Mouse (Mus musculus) forebrain, postnatal 0 days (tissue): ENCODE data around the gene Chd5. TPM values are rescaled to one million over a fixed set of nuclear protein-coding genes. Genes with fewer than 3 reads are reported as not detected.
A peak's percentile ranks its signal among the peaks of the same experiment; 100 is the strongest.

Experiments
- ATAC-seq: fragments of 200-750 bp; cut with Nextera tagmentation; 2 replicates; pipeline ENCODE4 v1.8.0; 2017; ENCODE audit warnings: mild to moderate bottlenecking, moderate library complexity
- DNase-seq: peaks from one replicate; pipeline ENCODE4 v3.0.0-alpha.2; 2015
- H3K27ac ChIP-seq: fragments of 300-500 bp; sonication (generic); 2 replicates; pipeline ENCODE4 v1.5.1; 2014; ENCODE audit warnings: low read depth, mild to moderate bottlenecking, antibody characterized with exemption, low read length, moderate library complexity, mixed read lengths
- H3K27me3 ChIP-seq: fragments of 300-500 bp; sonication (generic); 2 replicates; pipeline ENCODE4 v1.6.1; 2014; ENCODE audit warnings: mild to moderate bottlenecking, low read length, mixed read lengths; ENCODE audit not compliant: insufficient read depth
- H3K36me3 ChIP-seq: fragments of 300-500 bp; sonication (generic); 2 replicates; pipeline ENCODE4 v1.6.1; 2014; ENCODE audit warnings: mild to moderate bottlenecking, moderate library complexity; ENCODE audit not compliant: insufficient read depth
- H3K4me1 ChIP-seq: fragments of 300-500 bp; sonication (generic); 2 replicates; pipeline ENCODE4 v1.6.1; 2014; ENCODE audit warnings: antibody characterized with exemption; ENCODE audit not compliant: insufficient read depth
- H3K4me2 ChIP-seq: fragments of 300-500 bp; sonication (generic); 2 replicates; pipeline ENCODE4 v1.6.1; 2014; ENCODE audit warnings: low read depth, mild to moderate bottlenecking, moderate library complexity
- H3K4me3 ChIP-seq: fragments of 300-500 bp; sonication (generic); 2 replicates; pipeline ENCODE4 v1.5.1; 2014; ENCODE audit warnings: low read depth, low read length, mixed read lengths
- H3K9ac ChIP-seq: fragments of 300-500 bp; sonication (generic); 2 replicates; pipeline ENCODE4 v1.6.1; 2014; ENCODE audit warnings: mild to moderate bottlenecking
- H3K9me3 ChIP-seq: fragments of 300-500 bp; sonication (generic); 2 replicates; pipeline ENCODE4 v1.6.1; 2016; ENCODE audit warnings: low read length
- CTCF ChIP-seq: sonication (generic); IDR thresholded peaks from 2 replicates; pipeline ENCODE4 v1.5.1; 2016; ENCODE audit warnings: antibody characterized with exemption, control low read depth, low read depth
- whole genome bisulfite sequencing: fragments of 180-500 bp; shearing (Covaris S2); extraction: QIAGEN DNeasy Blood & Tissue Kit; methylation state at CpG from one replicate; pipeline ENCODE4 v1.1.7; 2014; 5-methylcytosine and 5-hydroxymethylcytosine counted together
- polyA plus RNA-seq: library from polyadenylated mRNA; unstranded; fragments of >200 nt; fragmentation: Nextera tagmentation; extraction: Ambion mirVana; gene quantifications from 2 replicates; pipeline ENCODE4 v1.2.1, GENCODE M21; 2015
- total RNA-seq: library from RNA; depleted of rRNA; stranded (reverse); fragments of >200 nt; gene quantifications from 2 replicates; pipeline ENCODE4 v1.2.3, GENCODE M21; 2014

Gene Chd5
- total and polyA plus RNA-seq, 2 experiments from 2014 or later = 57.8 to 76.0 TPM

DNA sequence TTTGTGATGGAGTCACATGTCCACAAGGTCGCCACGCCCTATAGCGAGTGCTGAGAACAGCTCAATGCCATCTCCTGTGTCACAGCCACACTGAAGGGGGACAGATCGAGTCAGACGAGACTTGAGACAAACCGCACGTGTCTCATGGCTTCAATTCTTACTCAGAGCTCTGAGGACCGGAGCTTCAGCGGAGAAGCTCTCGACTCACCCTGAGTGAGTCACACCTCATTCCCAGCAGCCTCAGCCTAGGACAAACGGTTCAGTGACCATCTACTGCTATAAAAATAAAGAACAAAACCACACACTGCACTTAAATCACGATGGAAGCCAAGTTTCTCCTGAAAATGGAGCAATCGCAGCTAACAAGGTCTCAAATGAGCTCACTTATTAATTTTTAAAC is 72.5 kb downstream of the Chd5 start:
- H3K36me3 ChIP-seq = no peaks in the 10 kb centered on the region
- no peaks in the 10 kb centered on the region for H3K27me3 ChIP-seq
- H3K4me1 ChIP-seq = peaks cover 7% of the 10 kb centered on the region
- no peak for ATAC-seq
- no peak for DNase-seq
- WGBS = 84% methylated on average over 13 of the region's 13 CpGs
- H3K9me3 ChIP-seq = no peaks in the 10 kb centered on the region
- H3K4me3 ChIP-seq = no peak overlapping the region
- H3K4me2 ChIP-seq = no peak overlapping the region
- TF ChIP-seq CTCF = no peak
- H3K27ac ChIP-seq = no peak overlapping the region
- H3K9ac ChIP-seq = no peak overlapping the region

DNA sequence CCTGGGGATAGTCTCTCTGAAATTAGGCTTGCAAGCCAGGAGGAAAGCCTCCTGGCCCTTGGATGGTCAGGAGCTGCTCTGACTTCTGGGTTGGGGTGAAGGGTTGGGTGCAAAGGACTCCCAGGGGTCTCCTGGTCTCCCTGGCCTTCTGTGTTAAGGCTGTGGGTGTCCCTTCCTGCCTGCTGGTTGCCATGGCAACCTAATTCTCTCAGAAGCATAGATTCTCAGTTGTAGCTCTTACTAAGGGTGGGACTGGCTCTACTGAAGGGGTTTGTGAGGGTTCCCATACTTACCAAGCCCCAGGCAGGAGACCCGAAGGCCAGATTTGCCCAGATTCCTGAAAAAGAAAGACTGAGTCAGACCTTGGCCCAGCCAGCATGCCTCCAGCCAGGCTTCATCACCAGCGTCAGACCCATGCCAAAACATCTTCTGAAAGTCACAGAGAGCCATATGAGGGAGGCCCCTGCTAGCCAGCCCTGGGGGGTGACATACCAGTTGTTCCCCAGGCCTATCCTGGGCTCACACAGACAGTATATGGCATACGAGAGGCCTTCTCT is 74.2 kb downstream of the Chd5 start:
- TF ChIP-seq CTCF = no peak
- DNase-seq = peak; percentile 41
- Histone ChIP-seq H3K27ac (peak overlapping the region; percentile 29; the same call in 1 of the 2 replicates), H3K4me1 (0 out of 2 replicates have a peak, but pooled peaks cover 2% of the 10 kb centered on the region), H3K9me3 (no peaks in the 10 kb centered on the region), H3K36me3 (no peaks in the 10 kb centered on the region), H3K27me3 (no peaks in the 10 kb centered on the region), H3K4me2 (no peak overlapping the region), H3K9ac (no peak overlapping the region), H3K4me3 (no peak overlapping the region)
- WGBS = 73% methylated on average over 3 of the region's 3 CpGs
- ATAC-seq = peak; percentile 56; the same call in 1 of the 2 replicates

DNA sequence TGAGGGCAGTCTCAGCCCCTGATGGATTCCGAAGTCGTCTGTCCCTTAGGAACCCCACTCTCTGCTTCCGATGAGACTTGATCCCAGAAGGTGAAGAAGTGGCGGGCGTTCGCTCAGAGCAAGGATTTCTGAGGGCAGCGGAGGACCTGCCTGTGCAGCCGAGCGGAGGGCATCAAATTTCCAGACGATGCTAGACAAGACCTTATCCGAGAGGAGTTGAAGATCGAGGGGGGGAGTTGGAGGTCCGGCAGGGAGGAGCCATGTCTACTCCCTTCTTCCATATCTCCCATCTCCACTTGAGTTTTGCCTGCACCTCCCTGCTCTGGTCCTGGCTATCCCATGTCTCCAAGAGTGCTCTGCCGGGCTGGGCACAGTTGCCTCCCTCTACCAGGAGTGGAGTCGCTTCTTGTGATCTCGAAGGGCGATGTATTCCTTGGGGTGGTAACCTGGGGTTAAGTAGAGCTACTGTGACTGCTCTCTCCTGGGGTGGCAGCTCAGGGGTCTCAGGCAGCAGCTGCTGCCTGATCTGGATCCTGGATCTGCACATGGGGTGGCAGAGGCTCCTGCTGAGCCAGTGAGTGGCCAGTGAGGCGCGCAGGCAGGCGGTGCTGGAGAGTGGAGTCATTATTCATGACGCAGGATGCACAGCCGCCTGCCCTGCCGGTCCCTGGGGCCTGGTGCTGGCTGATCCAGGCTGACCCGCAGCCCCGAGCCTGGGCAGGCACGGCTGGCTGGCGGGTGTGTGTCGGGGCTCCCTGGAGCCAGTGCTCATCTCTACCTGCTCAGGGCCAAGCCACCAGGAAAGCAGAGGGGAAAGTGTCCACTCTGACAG is 80.0 kb downstream of the Chd5 start:
- H3K4me3 ChIP-seq = no peak overlapping the region
- TF ChIP-seq CTCF = no peak
- ATAC-seq (no peak), DNase-seq (no peak)
- H3K4me2 ChIP-seq = no peak overlapping the region
- 43% methylated on average over 28 of the region's 28 CpGs for WGBS
- no peaks in the 10 kb centered on the region for H3K36me3 ChIP-seq
- no peak overlapping the region for H3K9ac ChIP-seq
- H3K27me3 ChIP-seq = no peaks in the 10 kb centered on the region
- no peaks in the 10 kb centered on the region for H3K9me3 ChIP-seq
- no peaks in the 10 kb centered on the region for H3K4me1 ChIP-seq
- no peak overlapping the region for H3K27ac ChIP-seq

DNA sequence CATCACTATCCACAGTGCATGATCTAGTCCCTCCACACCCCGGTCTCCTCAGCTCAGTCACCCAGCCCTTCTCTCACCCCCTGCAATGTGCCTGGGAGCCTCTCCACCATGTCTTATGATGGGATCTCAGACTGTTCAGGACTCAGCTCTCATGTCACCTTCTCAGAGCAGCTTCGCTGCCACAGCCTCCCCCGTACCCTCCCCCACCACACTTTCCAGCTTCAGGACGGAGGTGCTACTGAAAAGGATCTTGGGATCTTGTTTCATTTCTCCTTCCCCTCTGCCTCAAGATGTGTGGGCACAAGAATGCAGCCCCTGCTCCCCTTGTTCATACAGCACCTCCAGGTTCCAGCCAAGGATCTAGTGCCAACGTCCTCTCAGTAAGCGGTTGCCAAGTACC is 85.1 kb downstream of the Chd5 start:
- no peak for DNase-seq
- WGBS = 87% methylated on average over 6 of the region's 6 CpGs
- Histone ChIP-seq H3K27me3 (no peaks in the 10 kb centered on the region), H3K4me1 (no peaks in the 10 kb centered on the region), H3K9ac (no peak overlapping the region), H3K36me3 (no peaks in the 10 kb centered on the region), H3K4me3 (no peak overlapping the region), H3K27ac (no peak overlapping the region), H3K4me2 (no peak overlapping the region), H3K9me3 (no peaks in the 10 kb centered on the region)
- ATAC-seq = no peak
- TF ChIP-seq CTCF = no peak

DNA sequence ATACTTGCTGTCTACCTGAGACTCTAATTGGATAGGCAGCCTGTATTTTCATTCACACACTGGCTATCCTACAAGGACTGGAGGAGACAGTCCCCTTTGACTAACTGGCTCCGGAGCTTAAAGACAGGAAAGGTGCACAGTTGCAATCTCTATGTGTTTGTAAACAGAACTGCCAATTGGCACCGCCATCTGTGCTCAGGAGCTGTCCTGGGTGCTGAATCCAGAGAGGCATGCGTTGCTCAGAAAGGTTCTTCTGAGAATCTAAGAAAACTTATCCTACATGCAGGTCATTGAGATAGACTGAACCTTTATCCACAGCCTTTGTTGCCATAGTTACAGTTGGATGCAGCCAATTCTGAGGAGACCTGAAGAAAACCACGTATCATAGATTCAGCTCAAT is 85.9 kb downstream of the Chd5 start:
- no peak for TF ChIP-seq CTCF
- 38% methylated on average over 4 of the region's 4 CpGs for WGBS
- H3K4me3 ChIP-seq = no peak overlapping the region
- no peaks in the 10 kb centered on the region for H3K9me3 ChIP-seq
- H3K36me3 ChIP-seq = no peaks in the 10 kb centered on the region
- H3K4me1 ChIP-seq = no peaks in the 10 kb centered on the region
- no peak overlapping the region for H3K27ac ChIP-seq
- DNase-seq (no peak), ATAC-seq (no peak)
- no peak overlapping the region for H3K9ac ChIP-seq
- H3K27me3 ChIP-seq = no peaks in the 10 kb centered on the region
- H3K4me2 ChIP-seq = no peak overlapping the region

DNA sequence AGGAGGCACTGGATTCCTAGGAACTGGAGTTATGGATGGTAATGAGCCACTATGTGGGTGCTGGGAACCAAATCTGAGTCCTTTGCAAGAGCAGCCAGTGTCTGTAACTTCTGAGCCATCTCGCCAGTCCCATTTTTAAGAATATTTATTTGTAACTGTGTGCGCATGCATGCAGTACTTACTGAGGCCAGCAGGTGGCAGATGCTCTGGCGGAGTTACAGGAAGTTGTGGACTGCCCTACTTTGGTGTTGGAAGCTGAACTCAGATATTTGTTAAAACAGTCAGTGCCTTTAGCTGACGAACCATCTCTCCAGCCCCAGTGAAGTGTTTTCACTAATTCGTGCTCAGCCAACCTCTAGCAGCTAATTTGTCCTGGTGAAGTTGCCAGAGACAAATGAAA is 86.5 kb downstream of the Chd5 start:
- Histone ChIP-seq H3K4me1 (no peaks in the 10 kb centered on the region), H3K27ac (no peak overlapping the region), H3K4me3 (no peak overlapping the region), H3K9me3 (no peaks in the 10 kb centered on the region), H3K36me3 (no peaks in the 10 kb centered on the region), H3K4me2 (no peak overlapping the region), H3K27me3 (no peaks in the 10 kb centered on the region), H3K9ac (no peak overlapping the region)
- WGBS = 70% methylated on average over 5 of the region's 5 CpGs
- no peak for ATAC-seq
- no peak for DNase-seq
- peak; percentile 65 for TF ChIP-seq CTCF

DNA sequence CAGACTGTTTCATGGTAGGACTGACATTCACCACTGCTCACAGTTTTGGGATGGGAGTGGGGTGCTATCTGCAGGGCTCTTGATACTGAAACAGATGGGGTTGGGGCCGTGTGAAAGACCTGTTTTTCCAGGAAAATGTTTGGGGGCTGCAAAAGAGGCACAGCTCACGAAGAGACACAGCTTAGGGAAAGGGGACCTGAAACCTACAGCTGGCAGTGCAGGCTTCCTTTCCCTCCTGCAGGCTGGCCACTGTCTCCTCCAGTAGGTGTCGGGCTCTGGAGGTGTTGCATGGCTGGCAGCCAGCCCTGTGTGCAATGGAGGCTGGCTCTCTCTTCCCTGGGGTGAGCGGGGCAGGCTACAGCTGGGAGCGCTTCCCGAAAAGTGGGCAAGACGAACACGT is 89.8 kb downstream of the Chd5 start:
- 0 out of 2 replicates have a peak, but pooled peaks have one; percentile 4 for TF ChIP-seq CTCF
- no peaks in the 10 kb centered on the region for H3K9me3 ChIP-seq
- no peak overlapping the region for H3K27ac ChIP-seq
- ATAC-seq (no peak), DNase-seq (no peak)
- WGBS = 49% methylated on average over 8 of the region's 8 CpGs
- no peaks in the 10 kb centered on the region for H3K27me3 ChIP-seq
- H3K4me2 ChIP-seq = no peak overlapping the region
- no peak overlapping the region for H3K4me3 ChIP-seq
- H3K9ac ChIP-seq = no peak overlapping the region
- no peaks in the 10 kb centered on the region for H3K4me1 ChIP-seq
- no peaks in the 10 kb centered on the region for H3K36me3 ChIP-seq
